Mouse (Mus musculus): ENCODE data around the gene Rbpjl.

DNA sequence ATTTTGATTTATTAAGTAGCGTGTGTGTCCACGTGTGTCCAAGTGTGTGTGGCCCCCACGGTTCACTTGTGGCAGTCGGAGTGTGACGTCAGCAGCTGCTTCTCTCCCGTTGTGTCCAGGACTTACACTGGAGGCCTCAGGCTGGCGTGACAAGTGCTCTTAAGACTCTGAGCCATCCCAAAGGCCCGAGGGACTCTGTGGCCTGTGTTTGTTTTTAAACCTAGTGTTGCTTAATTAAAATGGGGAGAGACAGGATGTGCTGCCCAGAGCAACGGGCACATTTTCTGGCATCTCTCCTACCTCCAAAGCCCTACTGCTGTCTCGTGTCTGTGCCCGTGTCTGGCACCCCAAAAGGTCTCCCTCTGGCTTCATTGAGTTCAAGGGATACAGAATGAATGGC is 20.5 kb downstream of the Rbpjl start:
- TF ChIP-seq CTCF (conservative IDR thresholded peaks at IDR 0.05; ENCODE audit: low read length): no peak
- no peak for TF ChIP-seq POU5F1 (IDR thresholded peaks at IDR 0.05; ENCODE audit: borderline replicate concordance, low read length)
- TF ChIP-seq NANOG (IDR thresholded peaks at IDR 0.05; ENCODE audit: borderline replicate concordance, low read length): no peak
